Mouse (Mus musculus): ENCODE results near the gene Tnfrsf19. TPM values are rescaled to one million over a fixed set of nuclear protein-coding genes. Genes with fewer than 3 reads are reported as not detected.

Gene Tnfrsf19
- 1 to 10 TPM; 3.7 to 7.4 TPM for total RNA-seq (2021)
- long read RNA-seq, experiment 1, full-length matches to known transcripts: 3 of 3 reads
- long read RNA-seq, experiment 1, partial matches to known transcripts: 0 of 3 reads
- long read RNA-seq, experiment 1, other reads (novel, unspliced or antisense): 0 of 3 reads
- long read RNA-seq, experiment 2, partial matches to known transcripts: 0 of 1 reads
- long read RNA-seq, experiment 2, other reads (novel, unspliced or antisense): 0 of 1 reads

- peak; percentile 78 for DNase-seq
- intact Hi-C loops (cut with DNase I; ENCODE audit: low total_unique reads): no loop called here
These were observed at the start of gene Tnfrsf19 for GRCm38 (mm10) chr14:61046091-61046681. Gene Tnfrsf19, minus strand, starts transcription at chr14:61046490.

GRCm38 (mm10) chr14:61092073-61092472 lies 45.8 kb upstream of the Tnfrsf19 start:
- DNase-seq: peak; percentile 15

GRCm38 (mm10) chr14:61090955-61091354 lies 44.7 kb upstream of the Tnfrsf19 start:
- intact Hi-C loops (cut with DNase I; ENCODE audit: low total_unique reads): no loop called here
- no peak for DNase-seq

More at GRCm38 (mm10) chr14:61092073-61092472, 45.8 kb upstream of the Tnfrsf19 start:
- intact Hi-C loops (cut with DNase I; ENCODE audit: low total_unique reads): no loop called here

GRCm38 (mm10) chr14:61088187-61088586 lies 41.9 kb upstream of the Tnfrsf19 start:
- intact Hi-C loops (cut with DNase I; ENCODE audit: low total_unique reads): no loop called here
- no peak for DNase-seq

- intact Hi-C loops (cut with DNase I; ENCODE audit: low total_unique reads): no loop called here
- DNase-seq: peak; percentile 16
These were observed 39.0 kb upstream of the Tnfrsf19 start for GRCm38 (mm10) chr14:61085325-61085724.

GRCm38 (mm10) chr14:61069555-61069954 lies 23.3 kb upstream of the Tnfrsf19 start:
- DNase-seq: no peak
- intact Hi-C loops (cut with DNase I; ENCODE audit: low total_unique reads): no loop called here

GRCm38 (mm10) chr14:61061729-61062128 lies 15.4 kb upstream of the Tnfrsf19 start:
- DNase-seq: no peak
- intact Hi-C loops (cut with DNase I; ENCODE audit: low total_unique reads): no loop called here

GRCm38 (mm10) chr14:61059316-61059945 lies 13.1 kb upstream of the Tnfrsf19 start:
- intact Hi-C loops (cut with DNase I; ENCODE audit: low total_unique reads): no loop called here
- no peak for DNase-seq

GRCm38 (mm10) chr14:61056962-61057361 lies 10.7 kb upstream of the Tnfrsf19 start:
- intact Hi-C loops (cut with DNase I; ENCODE audit: low total_unique reads): no loop called here

GRCm38 (mm10) chr14:61056445-61056844 lies 10.2 kb upstream of the Tnfrsf19 start:
- no peak for DNase-seq
- intact Hi-C loops (cut with DNase I; ENCODE audit: low total_unique reads): no loop called here

More at GRCm38 (mm10) chr14:61056962-61057361, 10.7 kb upstream of the Tnfrsf19 start:
- DNase-seq: no peak

- intact Hi-C loops (cut with DNase I; ENCODE audit: low total_unique reads): no loop called here
- no peak for DNase-seq
These were observed 9.6 kb upstream of the Tnfrsf19 start for GRCm38 (mm10) chr14:61055864-61056263.

- no peak for DNase-seq
- intact Hi-C loops (cut with DNase I; ENCODE audit: low total_unique reads): no loop called here
These were observed 5.9 kb upstream of the Tnfrsf19 start for GRCm38 (mm10) chr14:61052163-61052562.

GRCm38 (mm10) chr14:61045446-61046090 lies 722 bp downstream of the Tnfrsf19 start:
- intact Hi-C loops (cut with DNase I; ENCODE audit: low total_unique reads): no loop called here
- no peak for DNase-seq

- DNase-seq: no peak
- intact Hi-C loops (cut with DNase I; ENCODE audit: low total_unique reads): no loop called here
These were observed 2.0 kb downstream of the Tnfrsf19 start for GRCm38 (mm10) chr14:61044316-61044715.

GRCm38 (mm10) chr14:61043511-61044310 lies 2.6 kb downstream of the Tnfrsf19 start:
- intact Hi-C loops (cut with DNase I; ENCODE audit: low total_unique reads): no loop called here
- DNase-seq: no peak

GRCm38 (mm10) chr14:61042291-61042690 lies 4.0 kb downstream of the Tnfrsf19 start:
- intact Hi-C loops (cut with DNase I; ENCODE audit: low total_unique reads): no loop called here
- no peak for DNase-seq

- intact Hi-C loops (cut with DNase I; ENCODE audit: low total_unique reads): no loop called here
- DNase-seq: no peak
These were observed 6.1 kb downstream of the Tnfrsf19 start for GRCm38 (mm10) chr14:61040236-61040635.

GRCm38 (mm10) chr14:61038082-61038472 lies 8.2 kb downstream of the Tnfrsf19 start:
- DNase-seq: no peak
- intact Hi-C loops (cut with DNase I; ENCODE audit: low total_unique reads): no loop called here

- DNase-seq: peak; percentile 54
- intact Hi-C loops (cut with DNase I; ENCODE audit: low total_unique reads): no loop called here
These were observed 8.8 kb downstream of the Tnfrsf19 start for GRCm38 (mm10) chr14:61037321-61038081.

All from gastrocnemius, postnatal 14 days (tissue).